Mouse (Mus musculus): ENCODE results near the gene Gm20814.
"Not testable (repeated sequence)": the region's sequence is repeated elsewhere in the genome, so short reads cannot be mapped to it uniquely, and the experiment has no call there.

GRCm38 (mm10) chrY:75195556-75195955 lies at the start of gene Gm20814:
- TF ChIP-seq ZC3H11A (IDR thresholded peaks at IDR 0.05; ENCODE audit: borderline replicate concordance, low read depth, low read length); CHD2 (IDR thresholded peaks at IDR 0.05; ENCODE audit: low read depth, low read length); HCFC1 (IDR thresholded peaks at IDR 0.05; ENCODE audit: borderline replicate concordance, insufficient read depth, low read length); MAFK (IDR thresholded peaks at IDR 0.05; ENCODE audit: insufficient read depth, low read depth, low read length): not testable (repeated sequence)
